Mouse (Mus musculus): ENCODE results near the gene Atad2b. TPM values are rescaled to one million over a fixed set of nuclear protein-coding genes. Genes with fewer than 3 reads are reported as not detected.

Gene Atad2b
- total RNA-seq, 2 experiments from 2014 or later: 16.0 to 16.6 TPM

GRCm38 (mm10) chr12:5087787-5088519 lies 170.8 kb downstream of the Atad2b start:
- DNase-seq: peak; percentile 27

- DNase-seq: no peak
These were observed 171.5 kb downstream of the Atad2b start for GRCm38 (mm10) chr12:5088639-5089038.

Other genes with a start within 250 kb of the Atad2b start
- under 1 TPM; 0.11 to 0.18 TPM for gene Fam228a, start 178.9 kb upstream of the Atad2b start, total RNA-seq (2021)
- gene Pfn4, start 148.3 kb upstream of the Atad2b start, total RNA-seq (2021): 1 to 10 TPM; 1.4 TPM
- gene Fam228b, start 148.1 kb upstream of the Atad2b start, total RNA-seq (2021): 1 to 10 TPM; 4.7 to 5.0 TPM
- gene Sf3b6, start 99.8 kb upstream of the Atad2b start, total RNA-seq (2021): 10 to 100 TPM; 31.8 to 35.6 TPM
- 1 to 10 TPM in 1 of 2 experiments, under 1 TPM in 1; 0.56 to 1.0 TPM for gene Fkbp1b, start 75.8 kb upstream of the Atad2b start, total RNA-seq (2021)
- gene Wdcp, start 74.0 kb upstream of the Atad2b start, total RNA-seq (2021): 1 to 10 TPM; 4.6 TPM
- gene Mfsd2b, start 43.0 kb upstream of the Atad2b start, total RNA-seq (2021): under 1 TPM; 0.32 to 0.41 TPM
- 10 to 100 TPM; 83.8 to 96.3 TPM for gene Ubxn2a, start 9.6 kb upstream of the Atad2b start, total RNA-seq (2021)